Mouse (Mus musculus): Measurements from ENCODE around the gene Sec16b.

DNA sequence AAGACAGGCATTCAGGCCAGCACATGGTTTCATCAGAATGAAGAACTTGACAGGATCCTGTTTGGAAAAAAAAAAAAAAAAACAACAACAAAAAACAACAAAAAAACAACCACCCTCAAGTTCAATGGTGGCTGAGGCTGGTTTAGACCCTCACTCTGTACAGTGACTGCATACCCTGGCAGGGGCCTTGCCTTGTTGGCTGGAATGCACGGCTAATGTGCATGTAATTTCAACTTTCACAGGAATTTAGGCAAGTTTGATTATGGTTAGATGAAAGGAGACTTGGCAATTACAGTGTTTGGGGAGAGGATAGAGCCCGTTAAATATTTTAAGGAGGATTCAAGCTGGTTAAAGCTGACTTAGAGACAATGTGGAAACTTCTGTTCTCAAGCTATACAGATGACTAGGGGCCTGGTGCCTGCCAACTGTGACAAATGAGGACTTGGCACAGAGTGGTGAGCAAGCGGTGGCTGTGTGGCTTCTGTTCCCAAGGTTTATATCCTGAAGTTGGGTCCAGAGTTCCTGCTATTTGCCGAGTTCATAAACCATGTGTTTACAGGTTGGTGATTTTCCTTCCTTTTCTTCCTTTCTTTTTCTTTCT, 567 bp downstream of the Sec16b start:
- TF ChIP-seq POLR2A (IDR thresholded peaks at IDR 0.05; ENCODE audit: insufficient read depth, low read length) (no peak), CTCF (IDR thresholded peaks at IDR 0.05; ENCODE audit: low read depth, low read length) (no peak)

All from ES-Bruce4 (cell line).